Mouse (Mus musculus) small intestine, adult 2 months (tissue): ENCODE measurements at regions not wholly inside any gene's neighbourhood (a gene's known extent, or its start where the extent isn't known, plus 50 kb on each side); places are given as distances from the start of the nearest gene placed in this dataset.

Experiments
- CTCF ChIP-seq: fragments of 200-500 bp; IDR thresholded peaks from 2 replicates; pipeline ENCODE4 v1.5.1; 2012; ENCODE audit warnings: low read depth, mild to moderate bottlenecking, control low read depth, inconsistent platforms, low read length, moderate library complexity, mixed read lengths; ENCODE audit not compliant: insufficient replicate concordance, insufficient read length; ENCODE audit errors: extremely low read depth
- POLR2A ChIP-seq: fragments of 200-500 bp; IDR thresholded peaks from 2 replicates; pipeline ENCODE4 v1.6.1; 2012; ENCODE audit warnings: low read depth, mild to moderate bottlenecking, control low read depth, inconsistent platforms, low read length, moderate library complexity

DNA sequence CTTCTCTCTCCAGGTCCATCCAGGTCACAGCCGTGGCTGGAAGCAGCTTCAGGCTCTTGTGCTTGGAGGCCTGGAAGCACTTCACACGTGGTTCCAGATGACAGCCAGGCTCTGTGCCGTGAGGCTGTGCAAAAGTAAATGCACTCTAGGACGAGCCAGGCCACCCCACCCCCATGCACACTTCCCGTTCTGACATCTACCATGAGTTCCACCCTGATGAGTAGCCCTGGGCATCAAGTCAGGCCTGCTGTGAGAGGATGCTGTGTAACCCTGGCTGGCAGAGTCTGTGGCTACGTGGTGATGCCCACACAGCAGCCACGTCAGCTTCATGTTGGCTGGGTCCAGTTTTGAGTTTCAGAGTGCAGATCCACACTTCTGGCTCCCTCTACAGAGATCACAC, 202.4 kb upstream of the Sulf2 start:
- TF ChIP-seq CTCF (no peak), POLR2A (no peak)
